Mouse (Mus musculus): ENCODE results near the gene Smco3.
"Not testable (repeated sequence)": the region's sequence is repeated elsewhere in the genome, so short reads cannot be mapped to it uniquely, and the experiment has no call there.

The Smco3 gene

DNA sequence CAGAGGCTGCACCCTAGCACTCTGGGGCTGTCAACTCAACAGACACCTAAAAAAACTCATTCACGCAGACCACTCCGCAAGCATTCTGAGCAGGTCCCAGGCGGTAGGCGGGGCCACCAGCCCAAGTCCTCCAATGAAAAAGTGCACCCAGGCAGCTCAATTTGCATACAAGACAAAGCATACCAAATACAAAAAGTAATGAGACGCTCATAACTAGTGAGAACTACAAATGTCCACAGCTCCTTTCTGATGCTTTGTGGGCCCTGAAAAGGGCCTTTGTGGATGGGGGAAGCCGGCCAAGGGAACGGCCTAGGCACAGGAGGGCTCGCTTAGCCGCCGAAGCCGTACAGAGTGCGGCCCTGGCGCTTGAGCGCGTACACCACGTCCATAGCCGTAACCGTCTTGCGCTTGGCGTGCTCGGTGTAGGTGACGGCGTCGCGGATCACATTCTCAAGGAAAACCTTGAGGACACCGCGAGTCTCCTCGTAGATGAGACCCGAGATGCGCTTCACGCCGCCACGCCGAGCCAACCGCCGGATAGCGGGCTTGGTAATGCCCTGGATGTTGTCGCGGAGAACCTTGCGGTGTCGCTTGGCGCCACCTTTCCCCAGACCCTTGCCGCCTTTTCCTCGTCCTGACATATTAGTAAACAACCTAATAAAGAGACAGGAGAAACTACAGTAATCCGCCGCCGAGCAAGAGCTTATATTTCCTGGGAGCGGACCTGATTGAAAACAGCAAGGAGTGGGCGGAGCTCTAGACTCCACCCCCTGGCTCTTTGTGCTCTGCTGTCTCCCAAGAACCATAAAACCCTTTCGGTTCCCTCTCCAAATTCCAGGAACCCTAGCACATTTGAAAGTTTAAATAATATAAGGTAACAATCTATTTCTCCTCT is 31.3 kb downstream of the Smco3 start, which contains the start of gene Hist4h4:
TSS of gene Hist4h4 (minus strand) at position 677 of the 895 bp plus-strand sequence.
- DNase-seq: peak; percentile 95

DNA sequence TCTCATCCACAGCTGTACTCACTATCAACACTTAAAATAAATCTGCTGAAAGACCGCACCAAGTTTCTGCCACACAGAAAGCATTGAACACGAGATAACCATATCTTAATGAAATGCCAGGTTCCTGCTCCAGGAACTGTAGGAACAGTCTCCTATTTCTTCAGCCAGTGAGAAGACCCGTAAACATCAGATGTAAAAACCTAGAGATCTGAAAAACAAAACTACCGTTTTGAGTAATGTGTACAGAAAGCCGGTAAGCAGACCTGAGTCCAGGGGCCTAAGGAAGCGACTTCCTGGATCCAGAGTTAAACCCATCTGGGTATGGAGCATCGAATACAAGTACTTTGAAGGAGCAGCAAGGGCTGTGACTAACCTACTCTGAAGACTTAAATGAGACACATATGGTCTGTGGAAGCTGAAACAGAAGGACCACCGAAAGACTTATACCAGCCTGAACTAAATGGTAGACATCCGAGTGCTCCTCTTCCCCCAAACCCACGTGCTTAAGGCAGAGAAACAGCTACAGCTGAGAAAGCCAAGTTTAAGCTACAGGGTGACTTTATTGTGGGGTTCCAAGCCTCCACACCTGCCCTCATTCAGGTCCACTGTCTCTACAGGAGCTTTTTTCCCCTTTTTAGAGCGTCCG is 32.0 kb downstream of the Smco3 start:
- no peak for DNase-seq

DNA sequence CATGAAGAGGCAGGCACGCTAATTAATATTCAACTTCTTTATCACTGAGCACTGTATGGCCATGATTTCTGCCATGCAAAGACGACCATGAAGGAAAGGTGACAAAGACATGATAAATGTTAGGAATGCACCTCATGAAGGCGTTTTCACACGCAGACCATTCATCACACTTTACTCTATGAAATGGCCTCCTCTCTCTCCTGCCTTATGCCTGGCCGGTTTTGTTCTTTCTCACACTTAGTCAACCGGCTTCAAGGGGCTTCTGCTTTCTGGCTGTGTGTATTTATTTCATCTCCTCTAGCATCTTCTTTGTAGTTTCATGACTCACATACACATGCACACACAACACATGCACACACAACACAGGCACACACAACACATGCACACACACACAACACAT is 34.0 kb downstream of the Smco3 start:
- no peak for DNase-seq

DNA sequence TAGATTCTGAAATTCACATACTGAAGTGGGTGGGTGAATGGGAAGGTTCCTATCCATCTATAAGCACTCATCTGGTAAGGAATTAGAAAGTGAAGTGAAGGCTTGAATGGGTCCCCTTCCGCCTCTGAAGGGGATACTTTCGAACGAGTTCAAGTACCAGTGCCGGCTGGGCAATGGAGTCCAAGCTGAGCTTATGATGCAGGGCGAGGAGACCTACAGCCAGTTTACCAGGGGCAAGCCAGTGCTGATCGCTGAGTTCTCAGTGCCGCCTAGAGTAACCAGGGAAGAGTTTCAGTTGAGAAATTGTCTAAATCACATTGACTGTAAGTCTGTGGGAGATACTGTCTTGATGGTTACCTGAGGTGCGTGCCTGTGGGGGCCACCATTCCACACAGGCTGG is 34.5 kb downstream of the Smco3 start:
- DNase-seq: no peak

DNA sequence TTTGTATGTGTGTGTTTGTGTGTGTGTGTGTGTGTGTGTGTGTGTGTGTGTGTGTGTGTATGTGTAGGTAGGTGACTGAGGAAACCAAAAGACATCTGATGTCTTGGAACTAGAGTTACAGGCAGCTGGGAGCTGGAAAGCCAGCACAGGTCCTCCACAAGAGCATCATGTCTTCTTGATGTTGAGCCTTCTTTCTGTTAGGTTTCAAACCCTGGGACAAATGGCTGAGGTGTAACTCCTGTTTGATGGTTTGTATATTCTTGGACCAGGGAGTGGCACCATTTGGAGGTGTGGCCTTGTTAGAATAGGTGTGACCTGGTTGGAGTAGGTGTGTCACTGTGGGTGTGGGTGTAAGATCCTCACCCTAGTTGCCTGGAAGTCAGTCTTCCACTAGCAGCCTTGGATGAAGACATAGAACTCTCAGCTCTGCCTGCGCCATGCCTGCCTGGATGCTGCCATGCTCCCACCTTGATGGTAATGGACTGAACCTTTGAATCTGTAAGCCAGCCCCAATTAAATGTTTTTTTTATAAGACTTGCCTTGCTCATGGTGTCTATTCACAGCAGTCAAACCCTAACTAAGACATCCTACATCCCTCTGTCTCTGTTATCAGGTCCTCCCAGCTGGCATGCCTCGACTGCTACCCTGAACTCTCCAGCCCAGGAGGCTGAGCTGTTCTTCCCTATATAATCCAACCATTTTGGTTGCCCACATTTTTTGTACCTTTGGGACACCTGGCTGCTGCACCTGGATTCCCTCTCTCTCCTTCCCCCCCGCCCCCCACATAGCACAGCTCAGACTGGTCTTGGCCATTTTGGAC is 37.2 kb downstream of the Smco3 start:
- DNase-seq: not testable (repeated sequence)

DNA sequence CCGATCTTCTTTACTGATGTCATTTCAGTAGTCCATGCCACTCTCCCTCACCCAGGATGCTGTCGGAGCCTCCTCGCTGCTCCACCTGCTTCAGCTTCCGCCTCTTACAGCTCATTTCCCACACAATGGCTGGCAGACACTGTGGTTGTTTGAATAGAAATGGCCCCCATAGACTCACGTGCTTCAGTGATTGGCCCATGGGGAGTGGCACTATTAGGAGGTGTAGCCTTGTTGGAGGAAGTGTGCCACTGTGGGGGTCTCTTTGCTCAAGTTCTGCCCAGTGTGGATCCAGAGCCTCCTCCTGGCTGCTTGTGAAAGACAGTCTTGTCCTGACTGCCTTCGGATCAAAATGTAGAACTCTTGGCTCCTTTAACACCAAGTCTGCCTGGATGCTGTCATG is 39.4 kb downstream of the Smco3 start:
- DNase-seq: no peak

DNA sequence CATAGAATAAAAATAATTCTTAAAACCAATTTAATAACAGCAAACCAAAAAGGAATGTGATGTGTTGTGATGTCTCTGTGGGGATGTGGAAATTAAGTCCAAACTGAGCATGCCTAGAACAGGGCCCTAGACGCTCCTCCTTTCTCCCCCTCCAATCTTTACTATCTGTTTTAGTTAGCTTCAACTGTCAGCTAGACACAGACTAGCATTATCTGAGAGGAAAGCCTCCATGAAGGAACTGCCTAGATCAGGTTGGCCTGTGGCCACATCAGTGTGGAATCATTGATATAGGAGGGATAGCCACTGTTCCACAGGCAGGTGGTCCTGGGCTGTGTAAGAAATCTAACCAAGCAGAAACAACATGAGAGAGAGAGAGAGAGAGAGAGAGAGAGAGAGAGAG is 40.1 kb downstream of the Smco3 start:
- DNase-seq: no peak

DNA sequence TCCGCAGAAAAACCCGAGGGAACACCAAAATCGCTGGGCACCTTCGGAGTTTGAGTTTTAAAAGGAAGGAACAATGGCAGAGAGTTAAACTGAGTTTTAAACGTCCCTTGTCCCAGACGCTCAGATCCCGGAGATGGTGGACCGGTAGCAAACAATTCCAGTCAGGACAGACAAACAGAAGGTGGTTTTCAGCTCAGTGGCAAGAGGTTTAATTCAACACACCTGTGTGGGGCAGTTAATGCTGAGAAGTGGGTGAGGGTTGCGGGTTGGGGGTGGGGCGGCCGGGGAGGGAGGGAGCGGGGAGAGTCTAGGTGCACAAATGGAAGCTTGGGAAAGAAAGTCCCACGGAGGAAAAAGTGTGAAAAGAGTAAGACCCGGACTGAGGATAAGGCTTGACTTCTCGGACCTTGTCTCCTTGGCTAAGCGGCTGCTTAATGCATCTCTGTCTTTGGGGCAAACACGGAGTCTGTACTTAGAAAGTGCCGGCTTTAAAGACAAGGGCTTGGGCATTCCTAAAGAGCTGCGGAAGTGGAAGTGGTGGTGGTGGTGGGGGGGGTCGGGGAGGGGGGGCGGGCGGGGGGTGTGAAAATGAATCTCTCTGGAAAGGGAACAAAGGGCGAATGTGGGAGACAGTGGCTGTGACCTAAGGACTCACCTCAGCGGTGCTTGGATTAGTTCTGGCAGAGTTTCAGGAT is 41.3 kb downstream of the Smco3 start:
- DNase-seq: no peak

DNA sequence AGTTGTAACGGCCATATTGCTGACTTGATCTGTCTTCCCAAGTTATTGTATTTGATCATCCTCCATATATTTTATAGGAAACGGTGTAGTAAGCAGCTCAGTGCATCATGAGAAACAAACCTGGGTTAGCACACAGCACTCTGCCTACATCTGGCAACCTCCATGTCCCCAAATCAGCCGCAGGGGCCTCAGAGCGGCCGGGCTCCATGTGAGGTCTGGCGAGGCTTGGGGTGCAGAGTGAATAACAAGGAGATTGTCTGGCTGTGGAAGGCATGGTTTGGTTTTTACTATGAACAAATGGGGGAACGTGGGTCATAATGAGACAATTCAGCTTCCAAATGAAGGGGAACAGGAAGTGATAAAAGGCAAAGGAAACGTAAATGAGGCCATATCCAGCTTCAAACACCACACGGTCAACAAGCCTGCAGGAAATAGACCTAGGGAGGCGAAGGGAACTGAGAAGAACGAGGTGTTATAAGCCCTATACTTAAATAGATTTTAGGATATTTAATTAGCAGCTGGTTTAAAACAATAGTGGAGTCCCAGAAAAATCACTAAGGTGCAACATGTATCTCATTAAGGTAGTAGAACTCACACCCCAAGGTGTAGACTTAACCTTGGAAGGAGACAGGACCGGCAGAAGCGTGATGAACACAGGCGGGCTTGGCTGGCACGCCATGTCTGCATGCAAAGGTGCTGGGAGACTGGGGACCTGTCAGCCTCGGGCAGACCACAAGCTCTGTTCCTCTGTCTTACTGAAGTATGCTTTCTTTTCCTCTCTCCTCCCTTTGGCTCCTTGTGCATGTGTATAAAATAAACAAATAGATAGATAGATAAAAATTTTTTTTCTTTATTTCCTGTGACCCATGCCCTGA is 42.1 kb downstream of the Smco3 start:
- no peak for DNase-seq

DNA sequence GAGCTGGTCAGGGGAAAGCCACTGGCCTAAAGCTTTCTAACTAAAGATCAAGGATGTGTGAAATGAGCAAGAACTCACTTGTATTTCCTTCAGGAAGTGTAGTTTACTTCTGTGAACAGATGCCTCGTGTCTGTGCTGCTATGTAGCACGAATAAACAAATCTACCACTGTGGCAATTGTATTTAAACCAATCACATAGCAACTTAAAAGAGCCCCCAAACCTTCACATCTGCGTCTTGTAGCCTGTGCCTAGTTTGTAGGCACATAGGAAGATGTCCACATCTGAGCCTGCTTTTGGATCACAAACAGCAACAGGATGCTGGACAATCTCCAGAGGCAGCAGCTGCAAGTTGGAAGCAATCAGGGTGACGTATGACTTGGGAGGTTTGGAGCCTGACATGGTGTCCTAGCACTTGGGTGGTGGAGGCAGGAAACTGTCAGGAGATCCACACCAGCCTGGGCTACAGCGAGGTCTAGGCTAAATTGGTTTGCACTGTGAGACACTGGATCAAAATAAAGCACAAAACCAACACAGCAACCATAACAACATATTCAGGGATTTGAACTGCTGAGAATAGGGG is 45.8 kb downstream of the Smco3 start:
- no peak for DNase-seq

DNA sequence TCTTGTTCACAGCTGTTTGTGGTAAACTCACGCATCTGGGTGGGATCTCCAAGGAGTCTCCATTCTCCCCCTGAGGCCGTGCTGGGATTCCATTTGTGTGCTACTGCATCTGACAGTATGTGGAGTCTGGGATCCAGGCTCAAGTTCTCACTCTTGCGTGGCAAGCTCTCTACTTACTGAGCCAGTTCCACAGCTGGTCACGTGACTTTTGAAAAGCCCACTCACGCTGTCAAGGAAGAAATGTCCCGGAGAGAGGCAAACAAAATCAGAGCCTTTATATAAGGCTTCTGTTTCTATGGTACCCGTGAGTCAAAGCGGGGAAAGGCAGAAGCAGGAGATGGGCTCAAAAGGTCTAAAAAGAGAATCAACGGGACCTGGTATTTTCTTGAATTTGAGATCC is 52.5 kb downstream of the Smco3 start:
- DNase-seq: no peak

DNA sequence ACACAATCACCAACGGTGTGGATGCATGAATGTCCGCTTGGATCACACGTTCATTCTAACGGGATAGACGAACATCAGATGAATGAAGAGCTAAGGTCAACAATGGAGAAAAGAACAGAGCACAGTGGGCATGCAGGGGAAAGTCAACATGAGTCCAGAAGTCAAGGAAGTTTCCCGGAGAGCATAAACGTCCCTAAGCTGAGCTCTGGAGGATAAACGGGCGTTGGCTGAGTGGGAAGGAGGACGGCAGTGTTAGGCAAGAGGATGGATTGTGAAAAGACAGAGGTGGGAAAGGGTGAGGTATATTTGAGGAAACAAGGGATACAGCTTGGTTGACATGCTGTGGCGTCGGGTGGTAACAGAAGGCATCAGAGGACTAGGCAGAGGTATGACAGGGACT is 53.1 kb downstream of the Smco3 start:
- no peak for DNase-seq

DNA sequence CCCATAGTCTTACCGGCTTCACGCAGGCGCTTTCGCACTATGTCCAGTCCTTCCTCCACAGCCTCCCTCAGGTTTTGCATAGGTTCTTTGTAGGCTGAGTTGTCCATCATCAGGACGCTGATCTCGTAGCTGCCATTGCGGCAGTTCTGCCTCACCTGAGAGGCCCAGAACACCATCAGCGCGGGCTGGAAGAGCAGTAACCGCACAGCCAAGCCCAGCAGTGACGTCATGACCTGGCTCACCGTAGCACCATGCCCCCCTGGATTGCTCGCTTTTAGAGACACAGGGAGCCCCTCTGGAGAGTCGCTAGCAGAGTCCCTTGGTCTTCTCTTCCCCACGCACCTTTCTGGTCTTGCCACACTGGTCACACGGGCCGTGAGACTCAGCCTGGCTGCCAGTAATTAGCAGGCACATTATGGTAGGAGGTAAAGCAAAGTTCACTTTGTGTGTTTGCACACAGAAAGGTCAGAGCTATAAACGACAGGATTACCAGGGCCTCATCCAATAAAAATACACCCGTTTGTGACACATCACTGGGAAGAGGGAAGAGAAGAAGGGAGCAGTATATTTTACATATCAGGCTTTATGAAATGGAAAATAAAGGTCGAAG is 53.8 kb downstream of the Smco3 start, which contains the start of gene Gucy2c:
TSS of gene Gucy2c (minus strand) at position 389 of the 610 bp plus-strand sequence.
- no peak for DNase-seq

Measured in cerebellum, adult 11 months (tissue).